Mouse (Mus musculus) c-Kit-positive CD71-positive TER-119-positive erythroid progenitor cells, embryonic 14.5 days (primary cell): Measurements from ENCODE around the gene Nr3c2.

Experiments used
- DNase-seq: peaks from one replicate; pipeline ENCODE4 v3.0.0-alpha.2; 2013; ENCODE audit warnings: low spot score

The Nr3c2 gene

DNA sequence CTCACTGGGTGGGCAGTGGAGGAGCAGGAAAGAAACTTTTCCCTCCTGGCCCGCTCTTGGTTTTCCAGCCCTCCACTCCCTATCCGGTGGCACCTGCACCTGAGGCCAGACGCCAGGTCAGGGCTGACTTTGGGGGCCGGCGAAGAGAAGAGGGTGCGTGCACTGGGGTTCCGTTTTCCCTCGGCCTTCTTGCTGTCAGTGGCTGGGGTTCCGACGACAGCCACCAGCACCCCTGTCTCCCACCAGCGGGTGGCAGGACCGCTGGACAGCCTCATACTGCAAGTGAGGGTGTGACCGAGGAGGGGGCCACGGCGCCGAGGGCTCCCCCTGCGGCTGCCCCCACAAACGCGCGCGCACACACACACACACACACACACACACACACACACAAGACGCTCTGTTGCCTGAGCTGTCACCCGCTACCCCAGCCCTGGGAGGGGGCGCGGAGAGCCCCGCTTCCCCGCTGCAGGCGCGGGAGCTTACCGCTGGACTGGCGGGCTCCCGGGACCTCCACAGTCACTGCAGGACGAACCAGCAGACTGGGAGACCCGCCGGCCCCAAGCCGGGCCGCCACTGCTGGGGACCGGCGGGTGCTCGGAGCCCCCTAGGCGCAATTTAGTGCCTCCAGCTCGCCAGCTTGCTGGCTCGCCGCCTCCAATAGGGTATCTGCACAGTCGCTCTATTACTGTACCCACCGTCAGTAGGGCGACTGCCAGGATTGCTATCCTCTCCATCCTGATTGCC lies at the start of gene Nr3c2:
Nr3c2 (plus strand) TSS at position 32 of the 744 bp plus-strand sequence.
- DNase-seq = no peak

DNA sequence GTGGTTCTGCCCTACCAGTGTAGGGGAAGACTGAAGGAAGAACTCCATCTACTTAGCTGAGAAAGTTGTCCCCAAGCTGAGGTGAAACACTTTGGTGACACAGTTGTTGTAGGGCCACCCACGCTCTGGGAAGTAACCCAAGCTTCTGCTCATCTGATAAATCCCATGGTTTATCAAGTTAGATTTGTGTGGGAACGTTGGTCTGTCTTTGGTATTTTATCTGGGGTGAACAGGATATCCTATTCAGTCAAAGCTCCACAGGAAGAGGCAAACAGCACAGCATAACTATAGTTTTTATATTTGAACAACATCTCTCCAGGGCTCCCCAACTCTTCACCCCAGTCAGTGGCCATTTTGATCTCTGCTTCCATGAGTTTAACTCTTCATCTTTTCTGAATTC lies 40.7 kb upstream of the Nr3c2 start:
- DNase-seq = no peak

DNA sequence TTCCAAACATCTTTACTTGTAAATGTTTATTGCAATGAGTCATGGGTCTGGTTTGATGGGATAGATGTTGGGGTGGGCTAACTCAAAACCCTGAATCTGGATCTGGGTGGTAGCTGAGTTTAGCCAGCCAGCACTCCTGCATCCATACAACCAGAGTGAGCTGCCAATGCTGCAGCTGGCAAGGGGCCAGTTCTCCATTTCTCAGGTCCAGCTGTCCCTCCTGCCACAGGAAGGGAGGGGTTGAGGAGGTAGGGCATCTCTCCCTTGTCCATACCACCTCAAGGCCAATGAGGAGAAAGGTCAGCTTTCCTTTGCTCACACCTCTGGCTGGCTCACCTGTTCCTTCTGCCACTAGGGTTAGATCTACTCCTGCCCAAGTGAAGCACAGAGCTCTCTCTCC lies 39.5 kb upstream of the Nr3c2 start:
- no peak for DNase-seq

DNA sequence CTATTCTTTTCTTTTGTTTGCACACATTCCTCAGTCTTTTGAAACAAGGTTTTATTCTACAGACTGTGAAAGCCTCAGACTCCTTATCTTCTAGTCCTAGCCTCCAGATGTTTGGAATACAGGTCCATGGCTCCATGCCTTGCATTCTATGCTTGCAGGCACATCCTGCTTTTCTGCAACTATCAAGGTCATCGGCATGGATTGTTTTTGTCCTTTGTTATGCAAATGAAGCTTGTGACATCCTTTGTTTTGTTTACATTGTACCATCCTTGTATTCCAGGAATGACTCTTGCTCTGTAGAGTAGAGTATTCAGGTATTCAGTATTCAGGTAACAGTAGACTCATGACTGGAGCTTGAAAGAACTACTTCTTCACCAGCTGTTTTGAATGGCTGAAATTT lies 36.2 kb upstream of the Nr3c2 start:
- no peak for DNase-seq

DNA sequence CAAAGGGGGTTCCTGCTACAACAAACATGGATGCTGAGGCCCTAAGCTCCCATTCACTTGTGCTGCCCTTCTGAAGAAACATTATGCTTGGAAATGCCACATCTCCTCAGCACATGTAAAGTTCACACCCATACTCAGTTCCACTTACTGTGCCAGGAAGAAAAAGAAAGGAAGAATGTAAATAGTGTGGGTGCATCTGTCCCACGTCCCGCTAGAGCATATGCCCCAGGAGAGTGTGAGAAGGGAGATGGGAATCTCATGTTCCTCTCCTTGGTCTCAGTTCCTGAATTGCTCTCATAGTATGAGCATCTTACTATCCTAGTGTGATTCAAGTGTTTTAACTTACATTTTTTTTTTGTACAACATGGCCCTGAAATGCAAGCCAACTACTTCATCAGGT lies 22.4 kb upstream of the Nr3c2 start:
- DNase-seq = no peak

DNA sequence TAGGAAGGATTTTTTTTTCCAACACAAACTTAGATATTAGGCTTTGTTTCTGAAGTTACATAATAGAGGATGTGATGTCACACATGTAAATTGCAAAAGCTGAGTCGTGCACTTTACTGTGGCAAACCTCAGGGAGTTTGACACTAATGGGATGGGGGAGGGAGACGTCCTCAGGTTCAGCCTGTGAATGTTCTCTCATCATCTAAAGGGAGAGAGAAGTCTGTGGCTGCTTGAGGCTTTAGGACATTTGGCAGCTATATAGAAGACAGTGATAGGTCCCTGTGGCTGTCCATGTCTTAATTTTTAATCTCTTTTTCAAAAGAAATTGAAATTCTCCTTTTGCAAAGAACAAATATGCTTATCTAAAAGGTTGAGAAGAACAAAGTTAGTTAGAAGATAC lies 2.2 kb upstream of the Nr3c2 start:
- no peak for DNase-seq

DNA sequence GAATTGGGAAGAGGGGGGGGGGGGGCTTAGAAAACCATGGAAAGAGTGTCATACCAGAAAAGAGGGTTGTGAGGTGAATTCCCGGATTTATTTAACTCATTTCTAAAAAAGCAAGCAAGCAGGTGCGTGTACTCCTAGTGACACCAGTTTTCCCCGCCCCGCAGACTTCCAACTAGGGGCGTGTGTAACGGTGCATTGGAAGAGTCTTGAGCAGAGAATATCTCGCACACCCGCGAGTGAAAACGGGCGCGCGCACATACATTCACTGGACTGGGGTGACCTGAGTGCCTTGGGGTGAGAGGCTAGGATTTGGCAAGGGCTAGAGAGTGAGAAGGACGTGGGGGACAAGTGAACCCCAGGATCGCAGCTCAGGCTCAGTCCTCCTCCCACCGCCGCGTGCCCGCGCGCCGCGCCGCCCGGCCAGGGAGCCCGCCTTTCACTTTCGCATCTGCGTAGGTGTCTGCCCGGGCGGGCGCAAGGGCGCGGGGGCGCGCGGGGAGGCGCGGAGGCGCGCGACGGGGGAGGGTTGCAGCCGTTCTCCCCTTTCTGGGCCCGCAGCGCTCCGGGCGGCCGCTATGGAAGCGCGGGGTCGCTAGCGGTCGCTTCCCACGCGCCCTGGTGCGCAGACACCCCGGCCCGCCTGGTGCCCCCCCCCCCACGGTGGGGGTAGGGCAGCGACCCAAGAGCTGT lies 376 bp upstream of the Nr3c2 start:
- no peak for DNase-seq

DNA sequence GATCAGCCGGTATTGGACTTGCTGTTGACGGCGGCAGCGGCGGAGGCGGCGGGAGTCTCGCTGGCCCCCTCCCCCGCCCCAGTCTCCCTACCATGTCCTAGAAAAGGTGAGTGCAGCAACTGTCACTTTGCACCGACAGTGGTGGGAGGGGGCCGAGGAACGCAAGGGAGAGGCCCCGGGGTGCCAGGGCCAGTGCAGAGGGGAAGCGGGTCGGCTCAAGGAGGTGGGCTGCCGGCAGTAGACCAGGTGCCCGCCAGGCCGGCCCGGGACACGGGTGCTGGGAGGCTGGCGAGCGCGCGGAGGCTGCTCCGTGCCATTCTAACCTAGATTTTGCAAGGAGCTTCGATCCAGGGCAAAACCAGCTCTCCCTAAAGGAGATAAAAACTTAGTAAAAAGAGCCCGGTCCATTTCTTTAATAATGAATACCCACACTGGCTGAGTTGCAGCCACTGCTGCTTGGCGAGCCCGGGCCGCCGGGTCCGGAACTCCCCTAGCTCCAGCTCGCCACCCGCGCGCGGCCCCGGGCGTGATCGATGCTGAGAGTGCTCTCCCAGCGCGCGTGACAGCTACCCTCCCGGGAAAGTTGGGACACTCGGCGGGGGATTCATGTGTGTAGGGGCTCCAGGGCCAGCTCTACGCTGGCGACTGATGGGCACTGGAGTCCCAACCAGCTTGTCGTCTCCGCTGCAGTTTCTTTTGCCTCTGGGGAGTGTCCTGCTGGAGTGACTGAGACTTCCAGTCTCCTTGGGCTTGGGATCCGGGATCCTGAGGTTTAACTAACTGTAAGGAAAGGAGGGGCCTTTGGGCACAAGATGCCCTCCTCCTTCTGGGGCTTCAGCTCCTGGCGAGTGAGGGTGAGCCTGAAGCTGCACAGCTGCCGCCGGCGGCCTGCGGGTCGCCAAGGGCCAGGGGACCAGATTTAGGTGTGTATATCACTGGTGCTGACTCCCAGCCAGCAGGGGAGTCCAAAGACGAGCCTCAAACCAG lies 1.2 kb downstream of the Nr3c2 start:
- no peak for DNase-seq

DNA sequence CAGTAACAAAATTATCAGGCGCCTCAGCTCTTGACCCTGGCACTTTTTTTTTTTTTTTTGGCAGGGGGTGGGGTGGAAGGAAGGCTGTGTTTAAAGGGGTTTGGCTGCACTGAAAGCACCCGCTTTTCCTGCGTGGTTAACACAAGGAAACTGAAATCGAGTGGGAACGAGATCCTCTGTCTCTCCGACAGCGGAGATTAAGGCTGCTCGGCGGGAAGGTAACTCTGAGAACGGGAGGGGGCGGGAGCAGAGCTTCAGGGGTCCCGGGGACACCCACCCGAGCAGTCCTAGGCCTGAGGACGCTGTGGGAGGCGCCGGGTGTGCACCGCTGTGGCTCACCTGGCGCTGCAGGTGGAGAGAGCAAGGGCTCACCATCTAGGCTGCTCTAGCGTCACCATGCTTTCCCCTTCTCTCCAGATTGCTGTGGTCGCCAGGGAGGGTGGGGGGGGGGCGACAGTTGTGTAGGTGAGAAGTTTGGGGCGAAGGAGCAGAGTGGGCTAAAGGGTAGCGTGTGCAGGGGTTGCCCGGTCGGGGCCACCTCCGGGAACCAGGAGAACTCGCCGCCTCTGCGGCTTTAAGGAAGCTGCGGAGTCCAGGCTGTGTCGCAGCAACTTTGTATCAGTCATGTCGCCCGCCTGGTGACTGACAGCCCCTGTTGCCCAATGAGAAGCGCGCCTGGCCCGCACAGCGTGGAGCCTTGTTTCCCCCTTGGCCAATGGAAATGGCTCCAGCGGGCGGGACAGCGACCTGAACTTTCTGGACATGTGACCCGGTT lies 2.4 kb downstream of the Nr3c2 start:
- peak; percentile 47 for DNase-seq

DNA sequence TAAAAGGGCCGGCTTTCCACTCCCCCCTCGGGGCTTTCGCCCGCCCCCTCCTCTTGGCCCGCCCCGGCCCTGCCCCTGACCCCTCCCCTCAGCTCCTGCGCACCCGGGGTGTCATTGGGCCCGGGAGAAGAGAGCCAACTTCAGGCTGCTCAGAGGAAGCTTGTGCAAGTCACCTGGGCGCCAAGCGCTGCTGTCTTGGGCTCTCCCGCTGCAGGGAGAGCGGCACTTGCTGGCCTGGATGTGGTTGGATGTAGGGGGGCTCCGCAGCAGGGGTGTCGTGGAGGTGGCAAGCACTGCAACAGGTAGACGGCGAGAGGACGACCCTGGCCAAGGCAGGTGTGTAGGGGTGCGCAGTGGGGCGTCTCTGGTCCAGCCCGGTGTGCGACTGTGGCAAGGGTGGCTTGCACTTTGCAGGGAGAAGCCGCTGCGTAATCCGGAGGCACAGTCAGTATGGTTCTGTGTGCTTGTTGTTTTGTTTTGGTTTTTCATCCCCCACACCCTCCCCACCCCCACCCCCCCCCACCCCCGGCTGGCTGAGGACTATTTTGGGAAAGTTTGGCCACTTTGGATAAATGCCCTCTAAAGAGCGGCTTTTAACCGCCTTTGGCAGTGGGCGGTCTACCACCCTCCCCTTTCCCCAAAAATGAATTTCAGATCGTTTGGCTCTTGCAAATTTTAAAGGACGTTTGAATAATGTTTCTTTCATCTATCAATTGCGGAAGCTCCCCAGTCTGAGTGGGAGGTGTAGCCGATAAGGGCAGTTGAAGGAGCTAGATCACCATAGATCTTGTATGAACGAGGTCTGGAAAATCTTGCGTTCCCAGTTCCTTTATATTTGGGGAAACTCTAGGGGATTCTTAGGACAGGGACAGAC lies 3.2 kb downstream of the Nr3c2 start:
- no peak for DNase-seq

DNA sequence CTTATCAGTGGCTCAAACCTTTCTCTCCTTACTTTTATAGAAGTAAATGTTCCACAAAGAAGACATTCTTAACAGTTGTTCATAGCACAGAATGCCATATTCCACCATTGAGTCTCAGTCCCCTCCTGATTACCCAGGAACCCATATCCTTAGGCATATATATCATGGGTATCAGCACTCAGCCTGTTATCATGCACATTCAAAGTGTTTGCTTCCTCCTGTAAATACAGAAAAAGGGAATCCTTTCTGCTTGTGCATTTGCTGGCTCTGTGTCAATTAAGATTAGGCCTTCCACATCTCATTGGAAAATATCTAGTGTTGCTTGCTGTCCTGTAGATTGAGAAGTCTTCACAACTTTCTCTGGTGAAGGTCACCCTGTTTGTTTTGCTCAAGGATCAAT lies 12.0 kb downstream of the Nr3c2 start:
- no peak for DNase-seq

DNA sequence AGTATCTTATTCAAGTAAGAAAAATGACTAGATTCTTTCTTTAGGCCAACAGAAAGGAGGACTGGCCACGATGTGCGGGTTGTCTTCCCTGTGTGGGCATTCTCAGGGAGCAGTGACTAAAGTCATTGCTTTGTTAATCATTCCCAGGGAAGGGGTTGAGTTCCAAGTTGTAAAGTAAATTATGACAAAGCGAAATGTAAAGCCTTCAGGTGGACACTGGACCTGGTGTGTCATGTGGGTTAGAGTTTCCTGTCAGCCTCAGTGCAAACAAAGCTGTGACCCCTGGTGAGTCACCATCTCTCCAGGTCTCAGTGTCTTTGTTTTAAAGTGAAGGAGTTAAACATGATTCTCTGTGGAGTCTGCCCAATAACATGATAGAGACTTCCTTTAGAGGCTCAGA lies 13.4 kb downstream of the Nr3c2 start:
- no peak for DNase-seq

DNA sequence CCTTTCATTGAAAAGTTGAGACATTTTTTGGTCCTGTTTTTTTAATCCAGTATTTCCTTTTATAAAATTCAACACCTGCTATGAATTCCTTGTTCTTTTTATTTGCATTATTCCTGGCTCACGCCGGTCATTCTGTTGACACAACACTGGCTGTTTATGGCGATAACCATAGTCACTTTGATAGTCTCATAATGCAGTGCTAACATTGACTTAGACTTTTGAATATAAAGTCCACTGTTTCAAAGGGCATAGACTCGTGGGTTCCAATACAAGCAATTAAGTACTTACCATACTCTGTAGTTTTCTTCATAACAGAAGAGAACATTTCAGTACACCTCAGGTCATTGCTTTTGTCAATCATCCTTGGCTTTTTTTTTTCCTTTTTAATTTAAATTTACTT lies 14.0 kb downstream of the Nr3c2 start:
- no peak for DNase-seq

DNA sequence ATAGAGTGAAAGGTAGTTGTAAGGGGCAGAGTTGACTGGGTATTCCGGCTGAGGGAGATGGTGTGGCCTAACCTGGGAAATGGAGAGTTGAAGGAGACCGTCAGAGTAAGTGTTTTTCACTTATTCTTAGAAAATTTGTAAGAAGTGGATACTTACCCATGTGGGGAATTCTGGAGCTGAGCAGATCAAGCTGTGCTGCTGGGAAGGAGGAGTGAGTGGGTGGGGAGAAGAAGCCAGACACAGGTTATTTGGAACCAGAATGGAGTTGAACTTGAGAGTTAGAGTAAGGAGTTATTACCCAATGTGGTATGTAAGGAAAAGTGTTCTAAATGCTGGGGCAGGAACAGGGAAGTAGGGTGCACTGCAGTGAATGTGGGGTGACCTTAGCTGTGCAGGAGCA lies 16.0 kb downstream of the Nr3c2 start:
- no peak for DNase-seq

DNA sequence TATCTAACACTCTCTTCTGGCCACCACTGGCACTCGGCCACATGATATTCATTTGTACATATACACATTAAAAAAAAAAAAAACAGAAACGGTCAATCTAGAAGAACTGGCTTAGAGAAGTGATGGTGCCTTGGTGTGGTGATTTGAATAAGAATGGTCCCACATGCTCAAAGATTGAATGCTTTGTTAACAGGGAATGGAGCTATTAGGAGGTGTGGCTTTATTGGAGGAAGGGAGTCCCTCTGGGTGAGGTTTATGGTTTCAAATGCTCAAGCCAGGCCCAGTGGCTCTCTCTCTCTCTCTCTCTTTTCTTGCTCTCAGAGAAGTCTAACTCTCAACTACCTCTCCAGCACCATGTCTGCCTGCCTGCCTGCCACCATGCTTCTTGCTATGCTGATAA lies 20.3 kb downstream of the Nr3c2 start:
- DNase-seq = no peak

DNA sequence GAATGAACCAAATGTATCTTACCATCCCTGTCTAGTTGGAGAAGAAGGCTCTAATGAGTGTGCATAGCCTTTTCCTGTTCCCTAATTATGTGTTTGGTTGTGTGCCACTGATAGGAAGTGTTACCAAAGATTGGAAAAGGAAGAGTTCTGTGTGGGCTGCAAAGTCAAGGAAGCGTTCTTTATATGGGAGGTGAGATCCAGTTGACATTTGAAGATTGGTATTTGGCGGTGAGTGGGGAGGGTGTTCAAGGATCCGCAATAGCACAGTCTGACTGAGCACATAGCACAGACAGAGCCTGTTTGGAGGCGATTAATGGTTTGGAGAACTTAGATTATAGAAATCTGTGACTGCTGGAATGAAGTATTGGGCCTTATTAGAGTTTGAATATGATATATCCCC lies 24.9 kb downstream of the Nr3c2 start:
- no peak for DNase-seq

DNA sequence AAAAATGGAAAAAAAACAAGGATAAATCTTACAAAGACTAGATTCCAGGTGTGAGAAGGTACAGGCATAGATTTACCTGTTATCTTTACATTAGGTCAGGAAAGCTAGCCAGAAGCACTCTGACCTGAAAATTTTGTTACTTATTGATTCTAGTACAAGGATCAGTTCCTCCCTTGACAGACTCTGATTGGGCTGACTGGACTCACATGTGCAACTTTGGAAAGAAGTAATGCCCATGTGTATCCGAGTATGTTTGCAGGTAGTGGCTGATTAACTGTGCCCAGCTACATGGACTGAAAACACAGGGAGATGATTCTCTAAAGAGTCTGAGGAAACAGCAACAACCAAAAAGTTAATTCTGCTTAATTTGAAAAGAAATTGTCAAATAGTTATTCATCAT lies 29.1 kb downstream of the Nr3c2 start:
- no peak for DNase-seq

DNA sequence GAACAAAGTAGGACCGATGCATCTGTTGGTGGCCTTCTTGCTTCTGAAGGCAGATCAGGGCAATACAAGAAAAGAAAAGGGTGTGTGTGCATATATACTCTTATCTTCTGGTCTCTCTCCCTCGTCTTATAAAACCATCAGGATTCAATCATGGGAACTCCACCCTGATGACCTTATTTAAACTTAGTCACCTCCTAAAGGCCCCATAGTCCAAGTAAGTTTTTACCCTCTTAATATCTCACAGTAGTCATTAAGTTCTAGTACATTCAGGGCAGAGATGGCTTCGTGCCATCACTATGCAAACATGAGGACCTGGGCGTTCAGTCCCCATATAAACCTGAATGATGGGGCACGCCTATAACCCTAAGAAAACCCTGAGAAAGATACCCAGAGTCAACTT lies 29.6 kb downstream of the Nr3c2 start:
- no peak for DNase-seq

DNA sequence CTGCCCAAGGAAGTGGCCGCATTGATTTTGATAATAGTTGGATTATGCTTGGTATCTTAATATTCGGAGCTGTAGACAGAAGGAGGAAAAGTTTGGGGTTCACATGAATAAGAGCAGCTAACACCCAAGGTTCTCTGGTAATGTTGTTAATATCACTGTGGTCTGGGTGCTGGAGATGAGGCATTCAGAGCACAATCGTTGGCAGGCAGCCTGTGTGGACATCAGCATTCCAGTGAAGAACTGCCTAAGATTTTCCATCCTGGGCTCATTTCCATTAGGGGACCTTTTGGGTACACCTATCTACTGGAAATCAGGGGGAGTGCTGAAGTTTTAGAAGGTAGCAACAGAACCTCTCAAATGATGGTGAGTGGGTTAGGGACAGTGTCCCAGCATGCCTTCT lies 65.8 kb downstream of the Nr3c2 start:
- no peak for DNase-seq

DNA sequence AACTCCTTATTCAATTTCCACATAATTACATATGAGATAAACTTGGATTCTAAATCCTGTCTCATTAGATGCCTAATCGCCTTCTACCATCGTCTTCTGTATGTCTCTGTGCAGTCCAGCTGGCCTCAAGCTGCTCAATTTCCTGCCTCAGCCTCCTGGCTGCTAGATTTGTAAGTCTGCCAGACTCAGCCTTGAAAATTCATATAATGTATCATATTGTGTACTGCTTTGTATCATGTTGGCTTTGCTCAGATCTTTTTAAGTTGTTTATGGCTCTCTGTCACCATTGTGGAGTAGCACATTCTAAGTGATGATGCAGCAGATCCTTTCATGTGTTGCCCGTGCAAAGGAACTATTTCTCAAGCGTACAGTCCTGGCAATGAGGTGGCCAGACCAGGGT lies 71.9 kb downstream of the Nr3c2 start:
- no peak for DNase-seq
